Mouse (Mus musculus): ENCODE measurements around the gene Acsbg1.
A peak's percentile ranks its signal among the peaks of the same experiment; 100 is the strongest.

Gene Acsbg1

GRCm38 (mm10) chr9:54668455-54668854, 6.8 kb upstream of the Acsbg1 start:
- no peak for DNase-seq (ENCODE audit: low read depth)

GRCm38 (mm10) chr9:54666116-54666515, 4.4 kb upstream of the Acsbg1 start:
- DNase-seq (ENCODE audit: low read depth): no peak

DNA sequence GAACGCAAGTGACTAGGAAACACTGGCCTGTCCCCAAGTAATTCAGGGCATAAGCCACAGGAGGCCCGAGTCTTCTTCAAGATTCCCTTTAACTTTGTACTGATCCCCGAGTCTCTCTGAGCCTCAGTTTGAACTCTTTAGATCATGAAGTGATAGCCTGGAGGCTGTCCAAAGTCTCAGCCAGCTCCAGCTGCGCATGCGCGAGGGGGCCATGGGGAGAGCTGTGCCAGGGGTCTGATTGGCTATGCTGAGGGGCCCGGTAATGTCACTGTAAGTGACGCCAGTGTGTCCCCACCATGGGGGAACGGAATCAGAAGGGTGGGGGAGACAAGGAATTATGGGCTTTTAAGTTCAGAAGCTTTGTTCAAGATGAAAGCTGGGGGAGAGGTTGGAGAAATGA, 2.7 kb upstream of the Acsbg1 start:
- DNase-seq (ENCODE audit: low read depth): no peak

GRCm38 (mm10) chr9:54658773-54659172, 2.9 kb downstream of the Acsbg1 start:
- no peak for DNase-seq (ENCODE audit: low read depth)

DNA sequence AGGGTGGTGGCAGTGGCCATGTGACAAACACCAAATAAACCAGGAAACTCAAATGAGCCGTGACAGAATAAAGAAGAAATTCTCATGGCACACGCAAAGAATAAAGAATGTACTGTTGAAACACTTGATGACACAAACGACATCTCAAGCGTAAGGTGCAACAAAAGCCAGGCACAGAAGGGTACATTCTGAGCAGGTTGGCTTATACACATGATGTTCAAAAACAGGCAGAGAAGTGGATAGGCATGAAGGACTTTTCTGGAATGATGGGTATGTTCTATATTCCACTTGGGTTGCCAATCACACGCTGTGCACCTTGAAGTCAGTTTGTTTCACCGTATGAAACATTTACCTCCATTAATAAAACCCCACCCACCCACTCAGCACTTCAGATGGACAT, 5.3 kb downstream of the Acsbg1 start:
- DNase-seq (ENCODE audit: low read depth): no peak

DNA sequence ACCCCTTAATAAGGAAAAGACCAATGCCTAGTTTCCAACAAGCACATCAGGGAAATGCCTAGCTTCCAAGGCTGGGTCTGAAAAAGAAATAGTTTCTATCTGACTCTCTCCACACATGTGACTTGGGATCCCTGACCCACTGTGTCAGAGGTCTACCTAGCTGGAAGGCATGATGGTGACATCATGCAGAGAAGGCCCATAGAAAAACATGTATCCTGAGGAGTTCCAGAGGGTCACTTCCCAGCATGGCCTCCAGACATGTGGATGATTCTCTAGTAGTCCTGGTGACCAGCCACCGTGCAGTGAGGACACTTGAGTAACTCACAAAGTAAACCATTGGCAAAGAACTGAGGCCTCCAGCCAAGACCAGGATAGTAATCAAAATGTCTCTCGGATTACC, 5.8 kb downstream of the Acsbg1 start:
- DNase-seq (ENCODE audit: low read depth): no peak

DNA sequence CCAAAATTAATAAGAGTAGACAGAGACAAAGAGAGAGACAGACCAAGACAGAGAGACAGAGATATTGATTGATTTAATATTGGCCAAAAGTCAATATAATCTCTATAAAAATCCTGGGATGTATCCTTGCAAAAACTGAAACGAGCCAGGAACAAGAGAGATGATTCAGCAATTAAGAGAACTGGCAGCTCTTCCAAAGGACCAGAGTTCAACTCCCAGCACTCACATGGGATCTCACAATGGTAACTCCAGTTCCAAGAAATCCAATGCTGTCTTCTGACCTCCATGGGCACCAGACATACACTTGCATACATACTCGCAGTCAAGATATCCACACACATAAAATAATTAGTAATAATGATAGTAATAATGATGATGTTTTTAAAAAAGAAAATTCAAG, 8.9 kb downstream of the Acsbg1 start:
- DNase-seq (ENCODE audit: low read depth): no peak

DNA sequence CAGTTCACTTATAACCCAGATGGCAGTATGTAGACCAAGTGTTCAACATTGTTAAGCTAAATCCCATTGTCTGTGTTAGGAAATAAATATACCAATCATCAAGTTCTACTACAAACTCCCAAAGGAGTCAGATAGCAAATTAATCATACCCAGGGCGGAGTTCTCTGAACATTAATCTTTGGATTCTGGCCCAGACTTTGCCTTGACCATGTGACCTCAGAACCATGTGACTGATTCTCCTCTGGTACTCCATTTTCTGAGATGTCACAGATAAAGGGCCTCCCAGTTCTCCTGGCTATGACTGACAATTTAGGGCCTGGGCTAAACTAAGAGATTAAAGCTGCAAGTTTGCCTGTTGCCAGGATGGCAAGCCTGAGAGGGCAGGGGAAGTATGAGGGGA, 12.3 kb downstream of the Acsbg1 start:
- DNase-seq (ENCODE audit: low read depth): peak; percentile 25

DNA sequence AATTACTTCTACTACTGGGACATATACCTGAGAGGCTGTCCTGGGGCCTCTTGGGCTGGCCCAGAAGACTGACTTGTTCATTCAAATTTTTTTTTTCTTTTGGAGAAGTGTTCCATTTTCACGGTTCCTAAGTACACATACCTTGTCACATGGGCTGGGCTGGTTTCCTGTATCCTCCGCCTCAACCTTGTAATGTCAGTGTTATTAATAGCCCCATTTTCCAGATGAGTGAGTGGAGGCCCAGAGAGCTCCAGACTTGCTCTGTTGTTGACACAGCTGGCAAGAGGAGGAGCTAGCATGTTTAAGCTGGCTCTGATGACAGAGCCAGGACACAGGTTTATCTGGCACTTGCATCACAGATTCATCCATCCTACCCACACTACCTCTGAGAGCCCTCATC, 14.2 kb downstream of the Acsbg1 start:
- DNase-seq (ENCODE audit: low read depth): peak; percentile 29

DNA sequence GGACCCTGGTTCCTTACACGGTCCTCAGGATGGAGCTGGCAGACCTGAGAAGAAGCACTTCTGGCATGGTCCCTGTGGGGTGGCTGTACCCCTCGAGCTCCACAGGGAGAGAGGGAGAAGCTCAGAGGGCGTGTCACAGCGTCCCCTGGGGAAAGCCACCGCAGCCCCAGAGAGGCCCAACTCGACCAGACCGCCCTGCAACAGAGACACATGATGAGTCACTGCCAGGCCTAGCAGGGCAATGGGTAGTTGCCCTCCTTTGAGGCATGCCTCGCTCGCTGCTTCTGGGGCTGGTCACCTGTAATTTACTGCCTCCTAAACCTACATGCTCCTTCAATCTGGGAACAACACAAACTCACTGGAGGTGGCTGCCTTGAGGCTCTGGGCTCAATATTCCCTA, 15.4 kb downstream of the Acsbg1 start:
- peak; percentile 54 for DNase-seq (ENCODE audit: low read depth)

- peak; percentile 60 for DNase-seq (ENCODE audit: low read depth)
Observed at GRCm38 (mm10) chr9:54645530-54645929, 16.1 kb downstream of the Acsbg1 start.

- DNase-seq (ENCODE audit: low read depth): no peak
Observed at GRCm38 (mm10) chr9:54643179-54643578, 18.5 kb downstream of the Acsbg1 start.

DNA sequence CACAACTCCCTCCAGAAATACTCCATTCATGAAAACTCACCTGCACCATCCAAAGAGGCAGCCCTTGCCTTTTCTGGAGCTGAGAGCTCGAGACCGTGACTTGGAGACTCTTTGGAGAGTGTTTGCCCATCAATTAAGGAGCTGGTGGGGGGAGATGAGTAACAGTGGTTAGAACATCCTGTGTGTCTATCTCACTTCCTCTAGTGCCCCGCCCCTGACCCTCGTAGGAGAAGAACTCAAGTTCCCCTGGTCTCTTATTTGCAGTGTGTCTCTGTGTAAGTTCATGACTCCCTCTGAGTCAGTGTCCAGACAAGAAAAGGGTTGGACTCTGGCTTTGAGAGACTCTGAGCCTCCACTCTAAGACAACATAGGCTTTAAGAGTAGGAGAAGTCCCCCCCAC, 19.1 kb downstream of the Acsbg1 start:
- peak; percentile 95 for DNase-seq (ENCODE audit: low read depth)

GRCm38 (mm10) chr9:54642149-54642548, 19.5 kb downstream of the Acsbg1 start:
- no peak for DNase-seq (ENCODE audit: low read depth)

DNA sequence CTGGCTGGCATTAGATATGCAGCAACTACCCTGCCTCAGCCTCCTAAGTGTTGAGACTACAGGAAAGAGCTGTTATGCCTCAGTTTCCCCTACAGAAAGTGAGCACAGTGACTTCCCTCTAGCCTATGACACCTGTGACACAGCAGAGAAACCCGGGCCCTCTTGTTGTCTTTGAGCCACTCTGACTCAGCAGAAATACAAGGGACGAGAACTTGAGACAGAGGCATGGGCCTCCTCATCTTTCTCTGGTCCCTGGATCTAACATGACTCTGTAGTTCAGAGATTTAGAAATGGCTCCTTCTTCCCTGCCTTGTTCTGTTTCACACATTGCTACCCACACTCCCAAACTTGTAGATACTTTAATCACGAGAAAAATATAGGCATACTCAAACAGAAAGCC, 20.1 kb downstream of the Acsbg1 start:
- peak; percentile 34 for DNase-seq (ENCODE audit: low read depth)

GRCm38 (mm10) chr9:54639192-54639591, 22.5 kb downstream of the Acsbg1 start:
- DNase-seq (ENCODE audit: low read depth): no peak

GRCm38 (mm10) chr9:54637510-54638314, 24.0 kb downstream of the Acsbg1 start:
- peak; percentile 76 for DNase-seq (ENCODE audit: low read depth)

GRCm38 (mm10) chr9:54633401-54633800, 28.3 kb downstream of the Acsbg1 start:
- DNase-seq (ENCODE audit: low read depth): no peak

- DNase-seq (ENCODE audit: low read depth): peak; percentile 15
Observed at GRCm38 (mm10) chr9:54630905-54631304, 30.8 kb downstream of the Acsbg1 start.

DNA sequence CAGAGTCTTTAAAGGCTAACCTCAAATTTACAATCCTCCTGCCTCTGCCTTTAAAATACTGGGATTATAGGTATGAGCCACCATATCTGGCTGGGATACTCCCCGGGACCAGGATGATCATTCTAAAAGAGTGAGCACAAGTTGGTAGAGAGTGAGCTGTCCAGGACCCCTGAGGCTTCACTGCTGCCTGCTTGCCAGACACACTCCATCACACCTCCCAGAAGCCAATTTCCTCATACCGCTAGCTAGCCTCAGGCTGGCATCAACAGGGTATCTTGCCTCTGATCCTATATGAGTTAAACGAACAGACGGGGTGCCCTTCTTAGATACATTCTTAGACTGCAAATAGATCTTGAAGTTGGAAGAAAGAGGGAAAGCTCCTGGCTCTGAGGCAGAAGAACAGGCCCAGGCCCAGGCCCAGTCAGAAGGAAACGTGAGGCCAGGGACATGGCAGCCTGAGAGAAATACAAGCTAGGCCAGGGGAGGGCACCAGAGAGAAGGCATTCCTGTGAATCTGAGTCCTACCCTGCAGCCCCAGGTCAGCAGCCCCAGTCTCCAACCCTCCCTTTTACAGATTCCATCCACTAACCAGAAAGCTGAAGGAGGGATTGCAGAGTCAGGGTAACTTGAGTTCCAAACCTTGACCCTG, 31.9 kb downstream of the Acsbg1 start:
- DNase-seq (ENCODE audit: low read depth): peak; percentile 20

DNA sequence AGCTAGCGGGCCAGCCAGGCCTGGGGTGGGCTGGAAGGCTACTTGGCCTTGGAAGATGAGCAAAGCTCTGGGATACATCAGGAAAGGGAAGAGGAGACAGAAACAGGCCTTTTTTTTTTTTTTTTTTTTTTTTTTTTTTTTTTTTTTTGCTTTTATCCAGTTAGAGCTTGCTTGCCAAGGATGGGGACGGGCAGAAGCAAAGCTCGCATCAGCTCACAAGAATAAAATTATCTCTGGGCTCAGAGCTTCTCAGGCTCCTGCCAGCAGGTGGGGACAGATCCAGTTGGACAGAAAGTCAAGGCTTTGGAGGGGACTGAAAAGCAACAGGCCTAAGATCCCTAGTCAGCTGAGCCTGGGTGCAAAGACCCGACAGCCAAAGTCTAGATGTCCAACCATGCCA, 32.9 kb downstream of the Acsbg1 start:
- DNase-seq (ENCODE audit: low read depth): no peak

GRCm38 (mm10) chr9:54627240-54627639, 34.4 kb downstream of the Acsbg1 start:
- DNase-seq (ENCODE audit: low read depth): no peak

DNA sequence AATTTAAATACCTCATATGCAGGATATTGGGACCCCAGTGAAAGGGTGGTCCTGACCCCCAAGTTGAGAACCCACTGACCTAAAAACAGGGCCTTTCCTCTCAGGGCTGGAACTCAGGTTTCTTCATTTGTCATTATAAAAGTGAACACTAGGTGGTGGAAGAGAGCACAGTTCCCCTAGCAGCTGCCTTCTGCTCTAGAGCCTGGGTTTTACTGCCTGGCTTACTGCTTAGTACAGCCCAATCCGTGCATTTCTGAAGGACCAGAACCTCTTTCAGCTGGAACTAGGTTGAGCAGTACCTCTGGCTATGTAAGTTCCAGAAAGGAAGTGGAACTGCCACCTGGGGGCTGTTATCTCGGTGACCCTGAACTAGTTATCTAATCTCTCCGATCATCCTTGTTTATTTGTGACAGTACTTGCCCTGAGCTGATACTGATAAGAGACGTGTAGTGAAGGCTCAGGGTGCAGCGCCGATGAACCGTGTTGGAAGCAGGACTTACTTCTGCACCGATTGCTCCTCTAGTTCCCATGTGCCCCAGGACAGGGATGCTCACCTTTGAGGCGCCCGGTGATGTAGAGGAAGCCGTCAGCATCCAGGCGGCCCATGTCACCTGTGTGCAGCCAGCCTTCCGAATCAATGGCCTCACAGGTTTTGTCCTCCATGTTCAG, 47.4 kb downstream of the Acsbg1 start:
- DNase-seq (ENCODE audit: low read depth): peak; percentile 61
